17 mouse cellular contexts compared by ENCODE assay signal in genomic region chr13:112871500-112872266, GRCm38 (mm10). TPM values are rescaled to one million over a fixed set of nuclear protein-coding genes. Genes with fewer than 3 reads are reported as not detected.
A peak's percentile ranks its signal among the peaks of the same experiment; 100 is the strongest.
DNase-seq lines count a peak whose midpoint lies in the region; ATAC-seq and TF ChIP-seq lines count a peak whose summit lies in the region.
"Had no signal": no experiment of that assay in that cellular context is flagged by ENCODE, and none has a peak within 500 bp of the region (broad histone marks: within the 10 kb centered on the region; RNA-seq: fewer than 3 reads in every experiment).

No protein-coding gene starts in this region.

- no peak overlapping the region for H3K4me3 ChIP-seq in lung, embryonic 14.5 days (ENCODE audit: low read depth, low read length)
- no peak overlapping the region for H3K4me3 ChIP-seq in liver, embryonic 13.5 days (replicated peaks)
- no peak overlapping the region for H3K4me3 ChIP-seq in stomach, postnatal 0 days (ENCODE audit: low read depth, low read length)
- no peak overlapping the region for H3K4me3 ChIP-seq in cerebellum, adult 2 months (replicated peaks; ENCODE audit: insufficient read depth, low read depth, low read length)
- H3K4me3 ChIP-seq: embryonic facial prominence, embryonic 10.5 days; hindbrain, embryonic 15.5 days; kidney, embryonic 15.5 days; limb, embryonic 10.5 days had no signal

- no peak for ATAC-seq in lung, embryonic 14.5 days (ENCODE audit: insufficient read depth)
- ATAC-seq in liver, embryonic 13.5 days (ENCODE audit: low read depth): peak; percentile 91
- ATAC-seq in stomach, postnatal 0 days (ENCODE audit: low FRiP score, low TSS enrichment): peak; percentile 53
- ATAC-seq: lung, postnatal 0 days had no signal

- no peak overlapping the region for H3K9ac ChIP-seq in lung, embryonic 14.5 days
- no peak overlapping the region for H3K9ac ChIP-seq in liver, embryonic 13.5 days
- no peak overlapping the region for H3K9ac ChIP-seq in stomach, postnatal 0 days (ENCODE audit: low read length)
- H3K9ac ChIP-seq: hindbrain, embryonic 15.5 days; kidney, embryonic 15.5 days had no signal

- 72% methylated on average over 17 of the region's 17 CpGs for WGBS in lung, embryonic 14.5 days
- whole genome bisulfite sequencing in liver, embryonic 13.5 days (ENCODE audit: insufficient replicate concordance): 42% methylated on average over 17 of the region's 17 CpGs
- 63% methylated on average over 17 of the region's 17 CpGs for WGBS in stomach, postnatal 0 days
- 79% methylated on average over 17 of the region's 17 CpGs for WGBS in cerebellum, adult 2 months

- H3K4me2 ChIP-seq in lung, embryonic 14.5 days: no peak overlapping the region
- no peak overlapping the region for H3K4me2 ChIP-seq in liver, embryonic 13.5 days
- H3K4me2 ChIP-seq in stomach, postnatal 0 days (replicated peaks; ENCODE audit: low read depth): no peak overlapping the region
- H3K4me2 ChIP-seq: hindbrain, embryonic 15.5 days; kidney, embryonic 15.5 days; midbrain, embryonic 11.5 days had no signal

- no peak for TF ChIP-seq POLR2A in cerebellum, adult 2 months (IDR thresholded peaks at IDR 0.05; ENCODE audit: borderline replicate concordance, insufficient read depth, low read length)

- no peak overlapping the region for H3K27ac ChIP-seq in lung, embryonic 14.5 days (ENCODE audit: low read depth)
- peak overlapping the region; percentile 70; the same call in 1 of the 2 replicates for H3K27ac ChIP-seq in liver, embryonic 13.5 days
- no peak overlapping the region for H3K27ac ChIP-seq in stomach, postnatal 0 days (replicated peaks)
- no peak overlapping the region for H3K27ac ChIP-seq in cerebellum, adult 2 months (ENCODE audit: insufficient read depth, low read length)
- H3K27ac ChIP-seq: embryonic facial prominence, embryonic 10.5 days; hindbrain, embryonic 15.5 days; kidney, embryonic 15.5 days; limb, embryonic 10.5 days had no signal

- H3K36me3 ChIP-seq in lung, embryonic 14.5 days (ENCODE audit: insufficient read depth): peaks cover 90% of the 10 kb centered on the region
- H3K36me3 ChIP-seq in liver, embryonic 13.5 days: peaks cover 87% of the 10 kb centered on the region
- peaks cover 21% of the 10 kb centered on the region for H3K36me3 ChIP-seq in stomach, postnatal 0 days (ENCODE audit: control insufficient read depth, insufficient read depth, low read length)

- no peaks in the 10 kb centered on the region for H3K9me3 ChIP-seq in lung, embryonic 14.5 days (ENCODE audit: low read depth, low read length)
- H3K9me3 ChIP-seq in liver, embryonic 13.5 days (replicated peaks): no peaks in the 10 kb centered on the region
- no peaks in the 10 kb centered on the region for H3K9me3 ChIP-seq in stomach, postnatal 0 days (ENCODE audit: control insufficient read depth, low read length)
- H3K9me3 ChIP-seq: embryonic facial prominence, embryonic 10.5 days; hindbrain, embryonic 15.5 days; kidney, embryonic 15.5 days; limb, embryonic 10.5 days had no signal

- H3K4me1 ChIP-seq in lung, embryonic 14.5 days (ENCODE audit: insufficient read depth): no peaks in the 10 kb centered on the region
- peaks cover 26% of the 10 kb centered on the region for H3K4me1 ChIP-seq in liver, embryonic 13.5 days (replicated peaks)
- no peaks in the 10 kb centered on the region for H3K4me1 ChIP-seq in stomach, postnatal 0 days (replicated peaks; ENCODE audit: control insufficient read depth, insufficient read depth)
- H3K4me1 ChIP-seq in cerebellum, adult 2 months (ENCODE audit: control insufficient read depth, insufficient read depth, low read length): no peaks in the 10 kb centered on the region
- H3K4me1 ChIP-seq: embryonic facial prominence, embryonic 10.5 days; hindbrain, embryonic 15.5 days; limb, embryonic 10.5 days had no signal

- DNase-seq in adrenal gland, adult (ENCODE audit: inconsistent age in 2 of 2, low spot score in 1 of 2): peak; percentile 53 to 77
- DNase-seq in adrenal gland, adult 8-10 months: no peak
- peak; percentile 9 for DNase-seq in lung, embryonic 14.5 days
- DNase-seq in lung, postnatal 10 days: no peak
- DNase-seq in liver, embryonic 13.5 days: peak; percentile 11
- DNase-seq in stomach, postnatal 0 days (ENCODE audit: low spot score): no peak
- DNase-seq in cerebellum, adult 2 months: no peak
- DNase-seq in right cerebral cortex, postnatal 36 days (ENCODE audit: low spot score in 2 of 2): no peak
- DNase-seq: cerebellum, postnatal 10 days; heart, postnatal 10 days; thymus, adult 2 months had no signal

- no peaks in the 10 kb centered on the region for H3K27me3 ChIP-seq in lung, embryonic 14.5 days (ENCODE audit: insufficient read depth, low read length)
- no peaks in the 10 kb centered on the region for H3K27me3 ChIP-seq in liver, embryonic 13.5 days
- H3K27me3 ChIP-seq in stomach, postnatal 0 days (ENCODE audit: control insufficient read depth, insufficient read depth, low read length): no peaks in the 10 kb centered on the region
- H3K27me3 ChIP-seq in cerebellum, adult 2 months (ENCODE audit: control insufficient read depth, insufficient read depth, low read length): no peaks in the 10 kb centered on the region
- H3K27me3 ChIP-seq: hindbrain, embryonic 15.5 days; kidney, embryonic 15.5 days had no signal

- TF ChIP-seq CTCF in lung, embryonic 14.5 days (IDR thresholded peaks at IDR 0.05; ENCODE audit: low read depth): no peak
- peak; percentile 6; the same call in 1 of the 2 replicates for TF ChIP-seq CTCF in stomach, postnatal 0 days (IDR thresholded peaks at IDR 0.05; ENCODE audit: low read depth)
- no peak for TF ChIP-seq CTCF in cerebellum, adult 2 months (IDR thresholded peaks at IDR 0.05; ENCODE audit: borderline replicate concordance, insufficient read depth, low read depth, low read length)

- no peak for TF ChIP-seq EP300 in stomach, postnatal 0 days (optimal IDR thresholded peaks at IDR 0.05)

RNA-seq across cellular contexts. Expression of gene Mtrex, which starts 55.5 kb away (rescaled TPM):
- total RNA-seq in adrenal gland, adult 8-10 months (2022): 10 to 100 TPM; 41.7 to 54.6 (median 50.3) TPM
- polyA plus RNA-seq in lung, embryonic 14.5 days (2014; fragmentation: Nextera tagmentation; extraction: Ambion mirVana): 82.5 and 83.0 TPM in 2 replicates
- 42.2 and 56.3 TPM in 2 replicates for polyA plus RNA-seq in liver, embryonic 13.5 days (2015; fragmentation: Nextera tagmentation; extraction: Ambion mirVana)
- 21.5 and 21.7 TPM in 2 replicates for polyA plus RNA-seq in stomach, postnatal 0 days (2015; fragmentation: Nextera tagmentation; extraction: Ambion mirVana)
- 47.6 and 48.4 TPM in 2 replicates for polyA plus RNA-seq in cerebellum, adult 2 months (2012; rRNA removed)

RNA-seq across cellular contexts. Expression of gene Dhx29, which starts 55.6 kb away (rescaled TPM):
- total RNA-seq in adrenal gland, adult 8-10 months (2022): 10 to 100 TPM; 18.3 to 22.2 (median 19.1) TPM
- 26.7 and 30.6 TPM in 2 replicates for polyA plus RNA-seq in lung, embryonic 14.5 days (2014; fragmentation: Nextera tagmentation; extraction: Ambion mirVana)
- polyA plus RNA-seq in liver, embryonic 13.5 days (2015; fragmentation: Nextera tagmentation; extraction: Ambion mirVana): 13.2 and 14.4 TPM in 2 replicates
- polyA plus RNA-seq in stomach, postnatal 0 days (2015; fragmentation: Nextera tagmentation; extraction: Ambion mirVana): 11.3 and 13.0 TPM in 2 replicates
- polyA plus RNA-seq in cerebellum, adult 2 months (2012; rRNA removed): 12.3 and 12.9 TPM in 2 replicates

Comparison
In these comparisons a context has a peak if more than half of its experiments do, and no peak if none do; other contexts are left out.
1. DNase-seq: peak in adrenal gland, adult (2 of 2), lung, embryonic 14.5 days (single experiment) and liver, embryonic 13.5 days (single experiment); none in adrenal gland, adult 8-10 months (single experiment), lung, postnatal 10 days (single experiment), stomach, postnatal 0 days (single experiment), cerebellum, adult 2 months (0 of 2) and right cerebral cortex, postnatal 36 days (0 of 2).